Mouse (Mus musculus): ENCODE results near the gene Naa38.
A peak's percentile ranks its signal among the peaks of the same experiment; 100 is the strongest.
"Not testable (repeated sequence)": the region's sequence is repeated elsewhere in the genome, so short reads cannot be mapped to it uniquely, and the experiment has no call there.

Naa38 gene

DNA sequence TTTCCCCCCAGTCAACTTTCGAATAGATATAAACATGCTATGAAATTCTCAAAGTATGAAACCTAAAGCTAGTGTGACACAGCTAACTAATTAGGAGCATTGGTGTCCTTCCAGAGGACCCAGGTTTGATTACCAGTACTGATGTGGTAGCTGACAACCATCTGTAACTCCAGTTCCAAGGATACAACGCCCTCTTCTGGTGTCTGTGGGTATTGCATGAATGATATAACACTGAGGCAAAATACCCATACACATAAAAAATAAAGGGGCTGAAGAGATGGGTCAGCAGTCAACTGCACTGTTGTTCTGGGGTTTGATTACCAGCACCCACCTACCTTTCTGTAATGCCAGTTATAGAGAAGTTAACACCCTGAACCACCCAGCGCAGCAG, 22.5 kb upstream of the Naa38 start:
- no peak for DNase-seq (ENCODE audit: extremely low read depth, low read depth, low spot score)

DNA sequence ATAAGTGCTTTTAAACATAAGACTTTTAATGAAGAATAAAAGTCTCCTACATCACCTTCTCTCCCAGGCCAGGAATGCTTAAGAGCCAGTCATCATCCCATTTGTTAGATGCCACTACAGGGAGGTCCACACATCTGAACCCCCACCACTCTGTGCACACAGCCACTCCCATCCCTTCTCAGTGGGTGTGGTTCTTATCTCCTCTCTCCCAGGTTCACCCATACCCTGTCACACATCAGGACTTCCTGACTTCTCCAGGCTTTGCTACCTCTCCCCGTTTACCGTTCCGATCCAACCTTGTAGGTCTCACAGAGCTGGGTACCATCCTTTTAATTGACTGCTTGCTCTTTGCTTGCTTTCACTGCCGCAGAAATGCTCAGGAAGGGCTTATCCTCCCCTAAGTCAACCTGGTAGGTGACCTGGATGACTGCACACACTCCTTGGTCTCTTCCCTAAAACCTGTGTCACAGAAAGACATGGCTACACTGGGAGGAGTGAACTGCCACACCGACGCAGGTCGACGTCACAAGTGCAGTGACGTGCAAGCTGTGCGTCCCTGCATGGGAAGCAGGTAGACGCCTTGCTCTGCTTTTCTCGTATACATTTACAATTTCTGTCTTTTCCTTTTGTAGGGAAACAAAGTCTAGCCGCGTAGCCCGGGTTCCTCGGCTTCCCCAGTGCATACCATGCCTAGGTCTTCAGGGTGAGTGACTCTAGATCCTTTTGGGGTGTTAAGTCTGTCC, 21.9 kb upstream of the Naa38 start:
- no peak for DNase-seq (ENCODE audit: extremely low read depth, low read depth, low spot score)

DNA sequence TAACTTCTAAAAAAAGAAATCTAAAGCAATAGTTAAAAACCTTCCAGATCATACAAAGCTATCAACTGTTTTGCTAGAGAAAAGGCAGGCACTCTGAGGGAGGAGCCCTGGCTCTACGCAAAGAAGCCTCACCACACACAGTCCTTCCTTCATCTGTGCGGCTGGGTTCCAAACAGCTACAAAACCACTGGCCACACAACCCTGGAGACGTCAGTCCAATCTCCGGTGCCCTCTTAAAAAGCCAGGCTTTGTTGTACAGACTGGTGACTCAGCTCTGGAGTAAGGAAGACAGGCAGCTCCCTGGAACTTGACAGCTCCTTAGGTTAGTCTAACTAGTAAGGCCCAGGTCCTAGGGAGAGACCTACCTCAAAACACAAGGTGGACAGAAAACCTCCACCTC, 19.6 kb upstream of the Naa38 start:
- DNase-seq (ENCODE audit: extremely low read depth, low read depth, low spot score), result no peak

DNA sequence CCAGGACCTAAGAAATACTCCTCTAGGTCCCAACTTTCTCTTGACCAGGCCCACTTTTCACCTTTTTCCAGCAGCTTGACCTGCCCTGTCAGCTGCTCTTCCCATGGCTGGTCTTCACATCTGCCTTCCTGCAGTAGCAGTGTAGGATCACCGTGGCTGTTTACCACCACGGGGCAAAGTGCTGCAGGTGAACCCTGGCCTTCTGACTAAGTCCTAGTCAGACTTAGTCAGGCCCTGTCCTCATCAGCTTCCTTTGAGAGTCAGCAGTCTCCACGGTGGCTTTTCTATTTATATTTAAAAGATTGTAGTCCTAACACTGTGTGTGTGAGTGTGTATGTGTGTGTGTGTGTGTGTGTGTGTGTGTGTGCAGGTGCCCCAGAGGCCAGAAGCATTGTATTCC, 17.5 kb upstream of the Naa38 start:
- no peak for DNase-seq (ENCODE audit: extremely low read depth, low read depth, low spot score)

DNA sequence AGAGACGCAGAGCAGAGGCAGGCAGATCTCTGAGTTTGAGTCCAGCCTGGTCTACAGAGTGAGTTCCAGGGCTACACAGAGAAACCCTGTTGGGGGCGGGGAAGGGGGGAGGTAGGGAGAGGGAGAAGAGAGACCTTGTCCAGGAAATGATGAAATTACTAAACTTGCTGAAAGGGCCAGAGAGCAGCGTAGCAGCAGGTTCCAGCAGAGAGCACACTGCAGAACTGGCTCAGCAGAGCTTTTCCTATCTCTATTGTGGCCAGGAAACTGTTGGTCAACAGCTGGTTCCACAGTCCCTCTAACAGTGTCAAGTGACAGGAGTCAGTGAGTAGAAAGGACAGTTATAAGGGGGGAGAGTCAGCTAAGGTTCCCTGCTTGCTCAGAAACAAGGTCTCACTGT, 15.7 kb upstream of the Naa38 start:
- DNase-seq (ENCODE audit: extremely low read depth, low read depth, low spot score), result no peak

DNA sequence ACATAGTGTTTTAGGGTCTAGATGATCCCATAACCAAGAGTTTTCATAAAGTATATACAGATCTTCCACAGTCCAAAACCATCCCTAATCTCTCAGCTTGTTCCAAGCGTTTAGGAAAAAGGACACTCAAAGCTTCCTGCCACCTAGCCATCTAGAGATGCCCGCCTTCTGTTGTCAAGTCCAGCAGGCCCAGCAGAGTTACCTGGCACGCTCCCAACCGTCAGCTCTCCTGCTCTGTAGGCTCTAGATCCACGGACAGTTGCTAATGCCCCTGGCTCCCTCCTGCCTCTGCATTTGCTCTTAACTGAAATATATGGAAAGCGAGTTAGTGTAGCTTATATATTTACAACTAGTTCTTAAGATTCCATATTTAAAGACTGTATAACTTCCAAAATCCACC, 13.9 kb upstream of the Naa38 start:
- no peak for DNase-seq (ENCODE audit: extremely low read depth, low read depth, low spot score)

DNA sequence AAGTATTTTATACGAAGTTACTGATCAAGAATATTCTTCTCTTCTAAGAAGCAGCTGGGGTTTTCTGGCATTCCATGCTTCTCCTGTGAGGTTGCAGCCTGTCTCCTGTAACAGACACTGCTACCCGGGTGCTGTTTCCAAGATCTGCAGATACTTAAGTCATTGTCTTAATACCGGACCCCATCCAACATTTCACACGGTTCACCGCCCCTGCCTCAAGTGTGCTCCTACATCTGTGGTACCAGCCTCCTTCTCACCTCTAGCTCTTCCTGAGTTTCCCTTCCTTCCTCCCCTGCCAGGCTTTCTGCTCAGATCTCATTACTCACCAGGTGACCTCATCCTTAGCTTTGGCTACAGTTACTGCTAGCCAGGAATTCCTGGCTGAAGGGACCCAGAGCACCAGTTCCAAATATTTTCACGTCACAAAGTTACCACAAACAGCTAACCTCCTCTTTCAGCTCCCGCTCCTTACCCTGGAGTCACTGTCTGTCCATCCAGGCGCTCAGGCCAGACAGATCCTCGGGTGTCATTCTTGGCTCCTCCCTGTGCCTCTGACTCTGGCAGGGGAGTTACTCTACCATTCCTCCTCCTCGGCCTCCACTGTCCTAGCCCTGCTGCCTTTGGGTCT, 12.7 kb upstream of the Naa38 start:
- no peak for DNase-seq (ENCODE audit: extremely low read depth, low read depth, low spot score)

DNA sequence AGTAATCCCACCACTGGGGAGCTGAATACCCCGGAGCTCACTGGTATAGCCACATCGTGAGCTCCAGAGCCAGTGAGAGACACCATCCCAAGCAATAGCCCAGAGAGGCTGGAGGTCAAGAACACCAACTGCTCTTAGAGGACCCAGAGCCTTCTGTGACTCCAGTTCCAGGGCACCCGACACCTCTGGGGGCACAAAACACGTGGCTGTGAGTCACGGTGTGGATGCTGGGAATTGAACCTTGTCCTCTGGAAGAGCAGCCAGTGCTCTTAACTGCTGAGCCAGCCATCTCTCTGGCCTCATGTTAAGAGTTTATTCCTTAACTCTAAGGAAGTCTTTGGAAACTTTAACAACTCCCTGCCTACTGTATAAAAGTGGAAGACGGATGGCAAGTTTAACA, 10.3 kb upstream of the Naa38 start:
- DNase-seq (ENCODE audit: extremely low read depth, low read depth, low spot score), result no peak

DNA sequence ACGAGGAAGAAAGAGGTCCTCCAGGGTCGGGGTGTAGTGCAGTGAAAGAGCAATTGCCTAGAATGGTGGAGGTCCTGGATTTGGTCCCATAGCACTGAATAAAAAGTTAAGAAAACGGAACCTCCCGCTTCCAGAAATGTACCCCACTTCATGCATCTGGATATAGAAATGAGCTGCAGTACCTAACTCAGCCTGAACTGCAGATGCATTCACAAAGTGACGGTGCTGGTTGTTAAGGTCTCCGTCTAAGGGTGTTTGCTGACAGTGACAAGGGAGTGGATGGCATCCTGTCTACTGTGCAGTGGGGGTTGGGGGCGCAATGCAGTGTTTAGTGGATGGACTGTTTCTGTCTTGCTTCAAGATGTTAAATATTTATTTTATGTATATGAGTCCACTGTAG, 8.5 kb upstream of the Naa38 start:
- no peak for DNase-seq (ENCODE audit: extremely low read depth, low read depth, low spot score)

DNA sequence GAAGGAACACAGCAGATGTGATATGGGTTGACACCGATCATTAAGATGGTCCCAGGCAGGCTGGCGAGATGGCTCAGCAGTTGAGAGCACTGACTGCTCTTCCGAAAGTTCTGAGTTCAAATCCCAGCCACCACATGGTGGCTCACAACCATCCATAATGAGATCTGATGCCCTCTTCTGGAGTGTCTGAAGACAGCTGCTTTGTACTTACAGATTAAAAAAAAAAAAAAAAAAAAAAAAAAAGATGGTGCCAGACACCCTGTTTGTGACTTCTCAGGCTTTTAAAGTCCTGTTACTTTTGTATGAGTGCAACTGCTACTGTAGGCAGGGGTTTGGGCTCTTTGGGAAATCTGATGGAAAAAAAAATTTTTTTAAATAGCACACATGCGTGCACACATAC, 6.6 kb upstream of the Naa38 start:
- no peak for DNase-seq (ENCODE audit: extremely low read depth, low read depth, low spot score)

DNA sequence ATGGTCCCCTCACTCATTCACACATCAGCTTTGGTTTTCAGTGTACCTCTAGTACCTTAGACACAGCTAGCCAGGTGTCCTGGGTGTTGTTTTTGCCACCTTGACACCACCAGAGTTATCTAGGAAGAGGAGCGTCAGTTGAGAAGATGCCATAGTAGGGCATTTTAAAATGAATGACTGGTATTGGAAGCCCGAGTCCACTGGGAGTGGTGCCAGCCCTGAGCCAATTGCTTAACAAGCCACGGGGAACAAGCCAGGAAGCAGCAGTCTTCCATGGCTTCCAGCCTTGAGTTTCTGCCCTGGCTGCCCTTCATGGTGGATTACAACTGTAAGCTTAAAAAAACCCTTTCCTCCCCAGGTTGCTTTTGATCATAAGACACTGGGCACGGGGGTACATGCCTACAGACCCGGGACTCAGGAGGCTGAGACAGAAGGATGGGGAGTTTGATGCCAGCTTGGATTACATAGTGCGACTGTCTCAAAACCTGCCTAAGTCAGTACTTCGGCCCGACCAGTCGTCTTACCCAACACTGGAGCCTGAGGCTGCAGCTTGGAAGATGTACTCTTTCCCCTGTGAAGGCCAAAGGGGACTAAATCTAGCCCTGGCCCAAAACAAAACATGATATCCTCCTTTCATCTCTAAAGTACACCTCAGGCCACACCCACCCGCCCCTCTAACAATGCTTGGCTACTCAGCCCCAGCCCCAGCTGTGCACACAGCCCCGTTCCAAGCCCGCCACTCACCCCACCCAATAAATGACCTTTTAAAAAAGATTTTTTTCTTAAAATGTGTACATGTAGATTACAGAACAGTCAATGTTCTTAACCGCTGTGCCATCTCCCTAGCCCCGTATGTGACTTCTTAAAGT, 5.5 kb upstream of the Naa38 start:
- no peak for DNase-seq (ENCODE audit: extremely low read depth, low read depth, low spot score)

DNA sequence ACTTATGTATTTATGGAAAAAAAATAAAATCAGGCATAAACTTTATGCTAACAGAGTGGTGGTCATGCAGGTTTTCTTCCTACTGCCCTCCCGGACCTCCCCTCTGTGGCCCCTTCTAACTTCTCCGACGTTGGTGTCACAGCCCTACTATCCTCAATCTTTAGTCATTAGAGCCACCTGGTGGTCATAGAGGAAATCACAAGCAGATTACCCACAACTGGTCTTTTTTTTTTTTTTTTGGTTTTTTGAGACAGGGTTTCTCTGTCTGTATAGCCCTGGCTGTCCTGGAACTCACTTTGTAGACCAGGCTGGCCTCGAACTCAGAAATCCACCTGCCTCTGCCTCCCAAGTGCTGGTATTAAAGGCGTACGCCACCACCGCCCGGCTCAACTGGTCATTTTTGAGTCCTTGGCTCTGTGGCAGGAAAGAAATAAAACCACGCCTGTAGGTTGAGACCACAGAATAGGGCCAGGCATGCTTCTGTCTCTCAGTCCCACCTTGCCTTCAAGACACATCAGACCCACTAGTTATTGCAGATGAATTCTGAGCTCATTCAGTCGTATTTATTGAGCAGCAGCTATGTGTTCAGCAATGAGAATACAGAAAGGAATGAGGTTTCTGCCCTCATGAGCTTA, 4.8 kb upstream of the Naa38 start:
- DNase-seq (ENCODE audit: extremely low read depth, low read depth, low spot score), result no peak

DNA sequence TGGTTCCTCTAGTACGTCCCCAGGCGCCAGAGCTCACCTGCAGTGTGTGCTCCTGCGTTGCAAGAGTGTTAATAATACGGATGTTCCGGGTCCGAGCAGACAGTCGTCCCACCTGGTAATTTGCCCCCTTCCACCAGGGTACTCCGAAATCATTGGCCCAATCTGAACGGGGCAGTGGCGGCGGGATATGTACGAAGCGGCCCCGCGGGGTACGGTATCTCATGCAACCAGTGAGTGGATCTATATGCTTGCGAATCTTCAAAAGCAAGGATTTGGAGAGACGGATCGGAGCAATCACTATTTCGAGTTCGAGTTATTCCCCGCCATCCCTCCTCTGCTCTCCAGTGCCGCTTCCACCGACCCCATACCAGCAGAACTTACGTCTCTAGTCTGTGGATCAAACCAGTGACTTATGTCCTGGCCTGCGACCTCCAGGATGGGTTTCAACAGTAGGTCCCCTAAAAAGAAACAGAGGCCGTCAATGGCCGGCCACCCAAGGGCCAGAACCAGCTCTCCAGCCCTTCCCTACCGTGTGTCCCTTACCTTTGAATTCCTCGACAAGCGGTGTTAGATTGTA, 608 bp upstream of the Naa38 start:
- DNase-seq (ENCODE audit: extremely low read depth, low read depth, low spot score), result not testable (repeated sequence)

DNA sequence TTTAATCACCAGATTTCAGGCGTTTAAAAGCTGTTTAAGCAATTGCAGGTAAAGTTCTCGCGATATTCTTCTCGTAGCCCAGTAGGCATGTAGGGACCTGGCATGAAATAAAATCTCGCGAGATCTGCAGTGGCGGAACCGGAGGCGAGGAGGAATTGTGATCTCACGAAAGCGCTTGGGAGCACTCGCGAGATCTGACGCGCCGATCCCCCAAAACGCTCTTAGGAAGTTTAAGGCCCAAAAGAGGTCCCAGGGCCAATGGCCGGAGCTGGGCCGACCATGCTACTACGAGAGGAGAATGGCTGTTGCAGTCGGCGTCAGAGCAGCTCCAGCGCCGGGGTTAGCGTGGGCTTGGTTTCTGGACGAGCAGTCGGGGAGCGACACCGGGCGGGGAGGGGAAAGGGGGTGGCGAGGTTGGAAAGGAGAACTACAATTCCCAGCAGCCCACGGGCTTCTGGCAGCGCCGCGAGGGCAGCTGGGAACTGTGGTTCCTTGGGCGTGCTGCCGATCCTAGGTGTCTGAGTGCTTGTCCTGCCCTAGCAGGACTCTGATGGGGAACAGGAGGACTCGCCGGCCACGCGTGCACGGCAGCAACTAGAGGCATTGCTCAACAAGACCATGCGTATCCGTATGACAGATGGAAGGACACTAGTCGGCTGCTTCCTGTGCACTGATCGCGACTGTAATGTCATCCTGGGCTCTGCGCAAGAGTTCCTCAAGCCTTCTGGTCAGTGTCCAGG, 517 bp downstream of the Naa38 start:
- peak; percentile 95 for DNase-seq (ENCODE audit: extremely low read depth, low read depth, low spot score)

DNA sequence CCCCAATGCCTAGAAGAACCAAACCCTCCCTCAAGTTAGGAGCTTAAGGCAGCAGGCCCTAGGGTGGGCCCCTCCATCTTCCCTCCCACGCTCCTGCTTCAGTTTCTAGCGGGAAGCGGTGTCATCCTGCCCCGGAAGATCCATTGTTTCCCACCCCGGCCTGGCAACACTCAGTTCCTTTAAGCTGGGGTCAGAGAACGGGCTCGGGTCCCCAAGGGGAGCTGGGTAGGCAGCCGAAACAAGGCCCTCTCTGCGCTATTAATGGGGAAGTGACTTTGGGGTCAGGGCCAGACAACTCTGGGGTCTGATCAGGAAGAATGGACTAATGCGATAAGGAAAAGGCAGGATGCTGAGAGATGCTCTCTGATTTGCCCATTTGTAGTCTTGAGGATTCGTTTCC, 1.5 kb downstream of the Naa38 start:
- DNase-seq (ENCODE audit: extremely low read depth, low read depth, low spot score), result no peak

DNA sequence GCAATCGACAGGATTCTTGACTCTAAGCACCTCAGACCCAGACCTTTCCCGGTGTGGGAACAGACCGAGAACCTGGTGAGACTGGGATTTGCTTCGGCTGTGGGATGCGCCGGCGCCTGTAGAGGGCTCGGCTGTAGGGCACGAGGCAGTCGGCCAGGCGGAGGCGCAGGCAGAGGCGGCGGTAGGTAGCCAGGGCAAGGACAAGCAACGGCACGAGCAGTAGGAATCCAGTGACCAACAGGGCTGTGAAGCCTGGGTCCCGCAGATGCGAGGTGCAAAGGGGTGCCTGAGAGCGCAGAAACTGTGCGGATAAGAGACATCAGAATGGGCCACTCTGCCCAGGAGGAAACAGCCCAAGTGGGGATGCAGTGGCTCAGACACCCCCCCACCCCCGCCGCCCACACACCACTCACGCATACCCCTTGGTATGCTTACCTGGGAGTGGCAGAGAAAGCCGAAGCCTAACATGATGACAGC, 2.3 kb downstream of the Naa38 start:
- no peak for DNase-seq (ENCODE audit: extremely low read depth, low read depth, low spot score)

DNA sequence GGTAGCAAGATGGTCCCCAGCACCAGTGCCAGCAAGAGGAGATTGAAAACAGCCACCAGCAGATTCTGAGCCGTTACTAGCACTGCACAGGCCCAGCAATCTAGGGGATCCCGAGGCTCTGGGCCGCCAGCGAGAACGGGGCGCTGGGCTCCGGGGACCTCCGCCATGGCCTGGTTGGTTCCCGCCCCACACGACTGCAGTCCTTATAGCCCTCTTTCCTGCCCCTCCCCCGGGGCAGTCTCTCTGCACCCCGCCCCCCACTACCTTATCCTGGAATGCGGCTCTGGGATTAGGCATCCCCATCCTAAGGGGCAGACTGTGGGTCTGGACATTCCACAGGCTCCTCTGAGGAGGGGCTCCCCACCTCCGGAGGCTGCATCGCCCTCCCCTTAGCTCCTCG, 2.8 kb downstream of the Naa38 start, which contains the start of gene Tmem88:
TSS of gene Tmem88 (minus strand) at position 176 of the 400 bp plus-strand sequence.
- DNase-seq (ENCODE audit: extremely low read depth, low read depth, low spot score), result no peak

DNA sequence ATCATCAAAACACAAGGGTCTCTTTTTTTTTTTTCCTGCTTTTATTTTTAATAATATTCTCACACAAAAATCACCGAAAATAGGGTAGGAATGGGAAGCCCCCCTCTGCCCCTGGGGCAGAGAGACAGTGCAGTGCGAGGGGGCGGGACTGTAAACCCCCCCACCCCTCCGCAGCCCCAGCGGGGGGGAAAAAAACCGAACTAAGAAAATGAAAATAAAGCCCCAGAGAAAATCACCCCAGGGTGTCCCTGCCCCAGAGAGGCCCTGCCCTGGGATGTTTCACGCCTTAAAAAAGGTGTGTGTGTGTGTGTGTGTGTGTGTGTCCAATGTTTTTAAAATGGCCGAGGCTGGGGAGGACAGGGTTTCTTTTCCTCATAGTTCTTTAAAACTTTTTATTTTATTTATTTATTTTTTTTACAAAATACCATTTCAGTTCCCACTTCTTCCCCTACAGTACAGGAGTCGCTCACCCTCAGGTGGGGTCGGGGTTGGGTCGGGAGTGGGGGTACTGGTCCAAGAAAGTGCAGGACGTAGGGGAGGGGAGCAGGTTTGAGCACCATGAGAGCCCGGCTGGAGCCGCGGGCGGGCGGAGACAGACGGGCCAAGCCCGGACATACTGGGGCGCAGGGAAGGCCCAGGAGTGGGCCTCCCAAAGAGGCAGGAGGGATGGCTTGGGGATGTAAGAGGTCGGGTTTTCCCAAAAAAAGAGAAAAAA, 3.4 kb downstream of the Naa38 start:
- DNase-seq (ENCODE audit: extremely low read depth, low read depth, low spot score), result no peak

DNA sequence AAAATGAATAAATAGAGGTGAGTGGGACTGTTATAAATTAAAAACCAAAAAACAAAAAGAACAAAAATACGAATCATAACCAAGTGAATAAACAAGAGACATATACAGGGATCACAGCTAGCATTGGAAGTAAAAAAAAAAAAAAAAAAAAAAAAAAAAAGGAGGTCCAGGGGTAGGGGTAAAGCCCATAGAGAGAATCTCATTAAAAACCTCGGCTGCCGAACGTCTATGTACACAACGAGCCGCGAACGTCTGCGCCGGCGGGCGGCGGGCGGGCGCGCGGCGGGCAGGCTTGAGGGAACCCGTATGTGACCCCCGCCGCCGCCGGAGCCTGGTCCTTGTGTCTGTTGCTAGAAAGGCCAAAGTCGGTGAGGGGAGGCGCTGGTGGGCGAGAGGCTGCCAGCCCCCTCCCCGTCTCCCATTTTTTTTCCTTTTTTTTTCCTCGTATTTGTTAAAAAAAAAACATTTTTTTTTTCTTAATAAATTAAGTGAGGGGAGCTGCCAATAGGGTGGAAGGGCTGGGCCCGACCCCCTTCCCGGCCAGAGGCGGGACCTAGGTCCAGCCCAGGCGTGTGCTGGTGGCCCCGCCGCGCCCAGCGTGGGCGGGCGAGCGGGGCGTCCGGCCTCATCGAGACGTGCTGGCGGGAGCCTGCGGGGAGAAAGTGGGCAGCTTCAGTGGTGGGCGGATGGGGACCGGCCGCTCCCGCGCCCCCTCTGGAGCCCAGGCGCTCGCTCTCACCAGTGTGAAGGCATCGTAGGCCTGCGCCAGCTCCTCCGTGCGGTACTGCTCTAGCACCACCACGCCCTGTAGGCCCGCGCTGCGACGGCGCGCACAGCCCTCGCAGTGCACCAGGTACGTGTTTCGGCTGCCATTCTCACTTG, 4.2 kb downstream of the Naa38 start:
- no peak for DNase-seq (ENCODE audit: extremely low read depth, low read depth, low spot score)

Measured in fat pad, adult 2 months (tissue).